Mouse (Mus musculus) G1E (cell line): ENCODE measurements around the gene Pnkp. TPM values are rescaled to one million over a fixed set of nuclear protein-coding genes. Genes with fewer than 3 reads are reported as not detected.

Experiments used
- ATAC-seq: 2 replicates; pipeline ENCODE4 v1.8.0; 2016; ENCODE audit warnings: mild to moderate bottlenecking; ENCODE audit not compliant: insufficient number of reproducible peaks, poor library complexity, low FRiP score, severe bottlenecking; ENCODE audit errors: extremely low read depth
- DNase-seq: peaks from one replicate; pipeline ENCODE4 v3.0.0; 2012; ENCODE audit warnings: low spot score
- H3K27me3 ChIP-seq: 2 replicates; pipeline ENCODE4 v1.6.1; 2012; ENCODE audit warnings: mild to moderate bottlenecking, low read length, inconsistent platforms; ENCODE audit not compliant: insufficient read depth
- H3K36me3 ChIP-seq: replicated peaks from 2 replicates; pipeline ENCODE3; 2012; ENCODE audit warnings: mild to moderate bottlenecking, inconsistent platforms
- H3K4me1 ChIP-seq: 2 replicates; pipeline ENCODE4 v1.6.1; 2012; ENCODE audit warnings: low read depth, low read length, inconsistent platforms, mixed read lengths; ENCODE audit not compliant: insufficient read depth
- H3K4me3 ChIP-seq: 2 replicates; pipeline ENCODE4 v1.5.1; 2012; ENCODE audit warnings: low read depth, mild to moderate bottlenecking, inconsistent platforms, low read length, moderate library complexity, mixed read lengths
- H3K9me3 ChIP-seq: replicated peaks from 2 replicates; pipeline ENCODE4 v1.6.1; 2012; ENCODE audit warnings: inconsistent platforms
- CTCF ChIP-seq: IDR thresholded peaks from 2 replicates; pipeline ENCODE4 v1.5.1; 2012; ENCODE audit warnings: low read depth, low read length, inconsistent platforms, mixed read lengths
- GATA1 ChIP-seq: IDR thresholded peaks from 2 replicates; pipeline ENCODE4 v1.6.1; 2012; ENCODE audit warnings: borderline replicate concordance, low read length, inconsistent platforms, mixed read lengths
- GATA2 ChIP-seq: IDR thresholded peaks from 2 replicates; pipeline ENCODE4 v1.6.1; 2012; ENCODE audit warnings: low read depth, low read length, inconsistent platforms, borderline replicate concordance
- POLR2AphosphoS5 ChIP-seq: IDR thresholded peaks from 2 replicates; pipeline ENCODE4 v1.6.1; 2012; ENCODE audit warnings: low read depth, low read length, inconsistent platforms; ENCODE audit not compliant: insufficient replicate concordance
- TAL1 ChIP-seq: conservative IDR thresholded peaks from 2 replicates; pipeline ENCODE4 v1.6.1; 2012; ENCODE audit warnings: low read depth, low read length, inconsistent platforms, mixed read lengths
- polyA plus RNA-seq: library from polyadenylated mRNA; stranded (reverse); fragments of >175 nt; gene quantifications from 2 replicates; pipeline ENCODE4 v1.2.3, GENCODE M21; 2012
- total RNA-seq, 2 experiments: library from RNA; stranded (forward) in 1 of 2; stranded (reverse) in 1 of 2; fragments of 200-1000 nt in 1 of 2; fragments of >200 nt in 1 of 2; fragmentation: Nextera tagmentation in 1 of 2; gene quantifications; 2 replicates each; pipeline ENCODE4 v1.2.3; 2014 to 2017

Gene Pnkp
- total and polyA plus RNA-seq, 3 experiments = 28.2 to 35.8 (median 33.0) TPM

GRCm38 (mm10) chr7:44854356-44855031, 2.4 kb upstream of the Pnkp start:
- H3K36me3 ChIP-seq = peaks cover 69% of the 10 kb centered on the region
- DNase-seq (no peak), ATAC-seq (no peak)
- H3K4me1 ChIP-seq = peaks cover 86% of the 10 kb centered on the region
- H3K9me3 ChIP-seq = peaks cover 11% of the 10 kb centered on the region
- peak overlapping the region; percentile 62; the same call in 1 of the 2 replicates for H3K4me3 ChIP-seq
- TF ChIP-seq GATA1 (no peak), POLR2AphosphoS5 (no peak), CTCF (no peak), TAL1 (no peak), GATA2 (no peak)
- no peaks in the 10 kb centered on the region for H3K27me3 ChIP-seq

GRCm38 (mm10) chr7:44855036-44855435, 1.9 kb upstream of the Pnkp start:
- DNase-seq (no peak), ATAC-seq (no peak)
- H3K36me3 ChIP-seq = peaks cover 74% of the 10 kb centered on the region
- peak overlapping the region; percentile 62; the same call in 1 of the 2 replicates for H3K4me3 ChIP-seq
- TF ChIP-seq POLR2AphosphoS5 = no peak
- TF ChIP-seq GATA1 = no peak
- TF ChIP-seq GATA2 = no peak
- no peak for TF ChIP-seq TAL1
- TF ChIP-seq CTCF = no peak
- peaks cover 89% of the 10 kb centered on the region for H3K4me1 ChIP-seq
- no peaks in the 10 kb centered on the region for H3K27me3 ChIP-seq
- H3K9me3 ChIP-seq = peaks cover 11% of the 10 kb centered on the region

DNA sequence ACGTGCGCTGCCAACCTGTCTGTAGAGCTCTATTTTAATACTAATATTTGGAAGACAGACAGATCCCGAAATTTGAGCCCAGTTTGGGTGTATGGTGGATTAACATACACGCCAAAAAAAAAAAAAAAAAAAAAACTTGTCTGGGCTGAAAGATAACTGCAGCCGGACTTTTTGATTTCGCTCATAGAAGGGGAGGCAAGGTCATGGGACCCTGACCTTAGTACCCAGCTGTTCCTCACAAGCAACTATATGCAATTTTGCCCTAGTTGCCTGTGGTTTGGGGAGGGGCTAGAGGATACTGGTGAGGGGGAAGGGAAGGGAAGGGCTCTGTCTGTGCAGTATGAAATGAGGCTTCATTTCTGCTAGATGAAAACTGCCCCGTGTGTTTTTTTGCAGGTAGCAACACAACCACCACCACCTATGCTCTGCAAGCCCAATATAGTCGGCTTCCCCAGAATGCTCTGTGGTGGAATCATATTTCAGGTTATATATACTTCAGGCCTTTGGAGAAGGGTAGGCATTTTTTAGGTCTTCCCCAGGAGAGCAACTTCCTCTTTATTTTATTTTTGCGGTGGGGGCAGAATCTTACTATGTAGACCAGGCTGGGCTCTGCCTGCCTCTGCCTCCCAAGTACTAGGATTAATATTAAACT, 548 bp upstream of the Pnkp start:
- peaks cover 77% of the 10 kb centered on the region for H3K36me3 ChIP-seq
- no peak for TF ChIP-seq CTCF
- no peak; the same call in 1 of the 2 replicates for TF ChIP-seq POLR2AphosphoS5
- TF ChIP-seq GATA1 = no peak
- no peak; the same call in 1 of the 2 replicates for TF ChIP-seq TAL1
- TF ChIP-seq GATA2 = no peak
- ATAC-seq (peak; percentile 65), DNase-seq (peak; percentile 66)
- peaks cover 92% of the 10 kb centered on the region for H3K4me1 ChIP-seq
- H3K27me3 ChIP-seq = no peaks in the 10 kb centered on the region
- peaks cover 11% of the 10 kb centered on the region for H3K9me3 ChIP-seq
- peak overlapping the region; percentile 86; the same call in 1 of the 2 replicates for H3K4me3 ChIP-seq

DNA sequence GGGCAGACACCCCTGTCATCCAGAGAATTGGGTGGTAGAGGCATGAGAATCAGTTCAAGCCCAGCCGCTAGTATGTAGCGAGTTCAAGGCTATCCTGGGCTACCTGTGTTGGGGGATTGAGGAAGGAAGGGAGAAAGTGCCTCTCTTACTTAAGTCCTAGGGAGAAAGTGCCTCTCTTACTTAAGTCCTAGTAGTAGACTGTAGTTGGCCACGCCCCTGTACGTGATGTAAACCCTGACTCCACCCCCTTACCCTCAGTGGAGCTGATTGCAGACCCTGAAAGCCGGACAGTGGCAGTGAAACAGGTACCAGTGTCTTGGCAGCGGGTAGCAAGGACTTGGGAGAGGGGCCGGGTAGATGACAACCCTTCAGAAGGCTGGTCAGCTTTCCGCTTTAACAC, 966 bp downstream of the Pnkp start:
- Histone ChIP-seq H3K27me3 (no peaks in the 10 kb centered on the region), H3K36me3 (peaks cover 77% of the 10 kb centered on the region), H3K4me1 (peaks cover 81% of the 10 kb centered on the region), H3K9me3 (peaks cover 11% of the 10 kb centered on the region), H3K4me3 (peak overlapping the region; percentile 86)
- DNase-seq (peak; percentile 69), ATAC-seq (peak; percentile 26; the same call in 1 of the 2 replicates)
- TF ChIP-seq POLR2AphosphoS5 (no peak), TAL1 (no peak), GATA2 (no peak), CTCF (no peak), GATA1 (no peak)

DNA sequence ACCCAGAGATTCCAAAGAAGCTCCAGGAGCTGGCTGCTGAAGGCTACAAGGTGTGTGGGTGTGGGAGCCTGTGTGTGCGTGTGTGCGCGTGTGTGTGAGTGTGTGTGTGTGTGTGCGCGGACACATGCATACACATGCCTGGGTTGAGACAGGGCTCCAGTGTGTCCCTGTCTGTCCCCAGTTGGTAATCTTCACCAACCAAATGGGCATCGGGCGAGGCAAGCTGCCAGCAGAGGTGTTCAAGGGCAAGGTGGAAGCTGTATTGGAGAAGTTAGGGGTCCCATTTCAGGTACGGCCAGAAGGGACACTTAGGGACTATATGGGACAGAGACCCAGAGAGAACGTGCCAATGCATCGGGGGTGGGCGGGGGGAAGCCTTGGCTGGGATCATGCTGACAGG, 3.0 kb downstream of the Pnkp start:
- DNase-seq (no peak), ATAC-seq (no peak)
- Histone ChIP-seq H3K27me3 (no peaks in the 10 kb centered on the region), H3K9me3 (peaks cover 4% of the 10 kb centered on the region; the same call in 1 of the 2 replicates), H3K4me1 (peaks cover 80% of the 10 kb centered on the region), H3K4me3 (no peak overlapping the region), H3K36me3 (peaks cover 77% of the 10 kb centered on the region)
- TF ChIP-seq GATA1 (no peak), TAL1 (no peak), GATA2 (no peak), CTCF (no peak), POLR2AphosphoS5 (no peak)
